ENCODE assay signal across 27 mouse cellular contexts in the genomic region with DNA sequence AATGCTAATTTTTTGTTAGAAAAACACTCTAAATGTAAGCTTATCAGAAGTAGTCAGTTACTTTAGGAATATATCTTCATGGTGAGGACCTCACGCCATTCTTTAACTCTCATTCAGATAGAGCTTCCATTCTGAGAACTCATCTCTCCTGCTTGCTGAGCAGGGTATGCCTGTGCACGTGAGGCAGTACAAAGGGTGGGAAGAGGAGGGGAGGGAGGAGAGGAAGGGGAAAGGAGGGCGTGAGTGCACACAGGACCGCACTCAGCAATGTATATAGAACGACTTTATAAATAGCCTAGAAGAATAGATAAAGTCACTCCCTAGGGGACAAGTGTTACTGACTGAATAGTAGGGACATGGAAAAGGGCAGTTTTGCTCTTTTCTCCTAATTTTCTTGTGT. TPM values are rescaled to one million over a fixed set of nuclear protein-coding genes. Genes with fewer than 3 reads are reported as not detected.
"Had no signal": no experiment of that assay in that cellular context is flagged by ENCODE, and none has a peak within 500 bp of the region (broad histone marks: within the 10 kb centered on the region; RNA-seq: fewer than 3 reads in every experiment).

No protein-coding gene starts in this region.

- H3K27me3 ChIP-seq: limb, embryonic 13.5 days; liver, embryonic 12.5 days; liver, embryonic 15.5 days; lung, embryonic 15.5 days; megakaryocyte, embryonic 14.5 days; neural tube, embryonic 12.5 days; neural tube, embryonic 15.5 days had no signal

- H3K4me1 ChIP-seq: limb, embryonic 10.5 days; liver, embryonic 12.5 days; liver, embryonic 15.5 days; neural tube, embryonic 12.5 days; neural tube, embryonic 15.5 days had no signal

- H3K4me2 ChIP-seq: limb, embryonic 13.5 days; liver, embryonic 12.5 days; liver, embryonic 15.5 days; lung, embryonic 15.5 days; neural tube, embryonic 12.5 days; neural tube, embryonic 15.5 days had no signal

- H3K27ac ChIP-seq: kidney, postnatal 0 days; layer of hippocampus, adult 2 months; limb, embryonic 10.5 days; limb, embryonic 13.5 days; liver, embryonic 12.5 days; liver, embryonic 15.5 days; lung, embryonic 15.5 days; neural tube, embryonic 12.5 days; neural tube, embryonic 15.5 days; stomach, postnatal 0 days had no signal

- DNase-seq: kidney, adult 2 months; kidney, postnatal 25 days; layer of hippocampus, adult 9-11 months; liver; lung, adult 18-20 months; lung, postnatal 10 days; lung, postnatal 36 days; right cerebral cortex, adult 18-20 months; right cerebral cortex, postnatal 14 days; right cerebral cortex, postnatal 4 days; thymus, adult 2 months; thymus, postnatal 14 days; thymus, postnatal 4 days had no signal

- H3K36me3 ChIP-seq: limb, embryonic 10.5 days; limb, embryonic 13.5 days; liver, embryonic 12.5 days; liver, embryonic 15.5 days; lung, embryonic 15.5 days; neural tube, embryonic 12.5 days; neural tube, embryonic 15.5 days had no signal

- H3K4me3 ChIP-seq: layer of hippocampus, adult 2 months; limb, embryonic 10.5 days; limb, embryonic 13.5 days; liver, embryonic 12.5 days; liver, embryonic 15.5 days; lung, embryonic 15.5 days; megakaryocyte, embryonic 14.5 days; neural tube, embryonic 12.5 days; neural tube, embryonic 15.5 days had no signal

- H3K9me3 ChIP-seq: limb, embryonic 10.5 days; limb, embryonic 13.5 days; liver, embryonic 12.5 days; liver, embryonic 15.5 days; lung, embryonic 15.5 days; megakaryocyte, embryonic 14.5 days; neural tube, embryonic 12.5 days; neural tube, embryonic 15.5 days had no signal

- H3K9ac ChIP-seq: limb, embryonic 13.5 days; liver, embryonic 12.5 days; liver, embryonic 15.5 days; lung, embryonic 15.5 days; neural tube, embryonic 12.5 days; neural tube, embryonic 15.5 days had no signal

- ATAC-seq: liver, embryonic 12.5 days had no signal

RNA-seq across cellular contexts. Expression of a gene that starts 57.5 kb away (rescaled TPM):
- total RNA-seq: left cerebral cortex, postnatal 25 days had no signal
- polyA plus RNA-seq: kidney, embryonic 14.5 days; large intestine, adult 2 months; liver, embryonic 12.5 days; liver, embryonic 15.5 days had no signal
